Mouse (Mus musculus) right cerebral cortex, postnatal 14 days (tissue): Measurements from ENCODE around the gene Dcdc2b.
A peak's percentile ranks its signal among the peaks of the same experiment; 100 is the strongest.

Experiments
- DNase-seq: peaks from one replicate; pipeline ENCODE4 v3.0.0; 2022

The Dcdc2b gene

DNA sequence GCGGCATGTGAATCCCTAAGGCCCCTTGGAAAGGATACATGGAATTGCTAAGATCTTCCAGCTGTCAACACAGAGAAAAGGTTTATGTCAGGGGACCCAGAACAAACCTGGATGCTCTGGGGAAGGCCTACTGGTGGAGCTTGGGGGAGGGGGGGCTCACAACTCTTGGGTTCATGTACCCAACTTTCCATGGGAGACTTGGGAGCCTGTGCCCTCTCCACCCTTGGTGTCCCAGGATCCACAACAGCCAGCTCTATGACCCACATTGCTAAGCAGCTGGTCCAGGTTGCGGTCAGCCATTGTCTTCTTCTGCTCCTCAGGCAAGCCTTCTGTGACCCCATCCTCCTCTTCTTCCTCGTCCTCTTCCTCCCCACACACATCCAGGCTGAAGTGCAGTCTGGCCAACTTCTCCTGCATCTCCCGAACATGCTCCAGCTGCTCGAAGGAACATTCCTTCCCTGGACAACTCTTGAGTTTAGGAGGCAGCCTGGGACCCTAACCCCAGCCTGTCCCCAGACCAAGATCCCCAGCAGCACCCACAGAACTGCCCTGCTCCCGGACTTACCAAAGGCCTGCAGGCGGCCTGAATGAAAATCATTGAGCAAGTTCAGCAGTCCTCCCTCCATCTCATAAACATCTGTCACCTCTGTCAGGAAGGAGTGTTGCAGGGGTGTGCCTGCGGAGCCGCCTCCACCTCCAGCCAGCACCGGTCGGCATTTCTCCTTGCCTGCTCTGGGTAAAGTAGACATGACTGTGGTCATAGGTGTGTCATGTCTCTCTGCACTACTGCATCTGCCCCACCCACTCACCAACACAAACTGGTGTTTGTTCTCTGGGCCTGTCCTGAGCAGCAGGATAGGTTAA, 6.6 kb upstream of the Dcdc2b start:
- no peak for DNase-seq

DNA sequence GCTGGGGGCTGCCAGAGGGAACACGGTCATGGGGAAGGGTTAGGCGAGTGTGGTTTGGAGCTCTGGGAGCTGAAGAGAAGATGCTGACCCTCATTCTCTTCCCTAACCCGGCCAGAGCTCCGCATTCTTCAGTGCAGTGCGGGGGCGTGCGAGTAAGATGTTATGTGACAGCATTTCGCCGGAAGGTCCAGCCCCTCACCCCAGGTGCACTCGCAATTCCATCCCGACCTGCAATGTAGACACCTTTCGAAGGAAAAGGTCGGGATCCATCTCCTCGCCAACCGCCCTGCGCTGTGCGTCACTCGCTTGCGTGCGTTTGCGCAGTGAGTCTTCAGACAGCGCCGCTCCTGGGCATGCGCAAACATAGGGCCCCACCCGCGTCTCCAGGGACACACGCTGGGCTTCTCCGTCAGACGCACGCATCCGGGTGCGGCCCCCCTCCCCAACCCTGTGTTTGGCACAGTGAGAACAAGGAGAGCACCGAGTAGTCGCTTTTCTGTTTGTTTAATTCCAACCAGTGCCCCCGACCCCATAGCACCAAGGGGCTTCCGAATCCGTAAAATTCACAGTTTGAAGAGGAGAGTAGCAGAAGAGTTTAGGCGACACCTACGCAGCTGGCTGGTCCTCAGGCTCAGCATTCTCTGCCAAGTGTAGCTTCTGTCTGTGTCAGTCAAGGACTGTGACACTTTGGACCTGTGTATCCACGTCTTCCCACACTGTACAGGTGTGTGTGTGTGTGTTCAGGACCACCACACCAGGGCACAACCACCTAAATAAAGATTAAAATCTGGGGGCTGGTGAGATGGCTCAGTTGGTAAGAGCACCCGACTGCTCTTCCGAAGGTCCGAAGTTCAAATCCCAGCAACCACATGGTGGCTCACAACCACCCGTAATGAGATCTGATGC, 5.0 kb upstream of the Dcdc2b start, which contains the start of gene Iqcc:
Gene Iqcc, minus strand, starts transcription at position 314 of the 906 bp plus-strand sequence.
- peak; percentile 97 for DNase-seq

DNA sequence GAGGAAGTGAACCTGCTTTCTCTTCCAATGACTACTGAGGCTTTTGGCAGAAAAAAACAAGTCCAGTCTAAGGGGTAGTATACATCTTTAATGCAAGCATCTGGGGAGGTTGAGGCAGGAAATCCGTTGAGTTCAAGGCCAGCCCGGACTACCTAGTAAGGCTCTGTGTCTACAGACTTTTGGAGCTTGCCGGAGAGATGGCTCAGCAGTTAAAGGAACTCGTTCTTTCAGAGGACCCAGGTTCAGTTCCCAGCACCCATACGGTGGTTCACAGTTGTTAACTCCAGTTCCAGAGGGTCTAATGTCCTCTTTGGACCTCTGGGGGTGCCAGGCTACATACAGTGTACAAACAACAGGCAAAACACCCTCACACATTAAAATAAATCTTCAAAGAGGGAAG, 4.0 kb upstream of the Dcdc2b start:
- DNase-seq, result no peak

DNA sequence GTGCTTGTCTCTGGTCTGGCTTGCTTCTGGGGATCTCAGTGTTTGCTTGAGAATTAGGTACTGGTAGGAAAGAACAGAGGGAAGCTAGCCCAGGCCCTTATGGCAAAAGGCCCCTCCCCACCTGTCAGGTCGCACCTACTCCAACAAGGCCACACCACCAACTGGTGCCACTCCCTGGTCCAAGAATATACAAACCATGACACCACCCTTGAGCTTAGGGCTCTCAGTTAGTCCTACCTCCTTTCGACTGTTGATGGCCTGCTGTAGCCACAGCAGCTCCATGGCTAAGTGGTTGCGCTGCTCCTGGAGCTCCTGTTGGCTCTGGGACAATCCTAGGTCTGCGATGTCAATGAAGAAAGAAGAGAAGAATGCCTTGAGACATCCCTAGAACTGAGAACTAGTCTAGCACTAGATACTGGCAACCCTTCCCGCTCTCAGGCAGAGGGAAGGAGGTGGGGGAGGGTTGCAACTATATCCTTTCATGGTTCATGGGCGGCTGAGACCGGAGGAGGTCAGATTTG, 3.1 kb upstream of the Dcdc2b start:
- no peak for DNase-seq

DNA sequence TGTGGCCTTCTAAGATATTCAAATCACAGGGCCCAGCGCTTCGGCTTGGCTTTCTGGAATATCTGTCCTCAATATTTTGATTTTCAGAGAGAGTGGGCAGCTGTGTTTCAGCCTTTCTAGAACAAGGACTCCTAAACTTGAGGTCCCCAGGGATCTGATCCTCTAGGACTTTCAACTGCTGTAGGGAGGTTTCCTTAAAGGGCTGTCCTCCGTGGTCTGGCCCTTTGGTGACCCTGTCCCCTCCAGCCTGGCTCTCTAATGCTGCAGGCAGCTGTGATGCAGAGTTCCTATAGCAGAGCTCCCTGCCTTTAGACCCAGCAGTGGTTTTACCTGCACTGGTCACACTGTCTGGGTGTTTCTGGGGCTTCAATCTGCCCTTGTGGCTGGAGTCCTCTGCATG, 2.6 kb upstream of the Dcdc2b start:
- no peak for DNase-seq

DNA sequence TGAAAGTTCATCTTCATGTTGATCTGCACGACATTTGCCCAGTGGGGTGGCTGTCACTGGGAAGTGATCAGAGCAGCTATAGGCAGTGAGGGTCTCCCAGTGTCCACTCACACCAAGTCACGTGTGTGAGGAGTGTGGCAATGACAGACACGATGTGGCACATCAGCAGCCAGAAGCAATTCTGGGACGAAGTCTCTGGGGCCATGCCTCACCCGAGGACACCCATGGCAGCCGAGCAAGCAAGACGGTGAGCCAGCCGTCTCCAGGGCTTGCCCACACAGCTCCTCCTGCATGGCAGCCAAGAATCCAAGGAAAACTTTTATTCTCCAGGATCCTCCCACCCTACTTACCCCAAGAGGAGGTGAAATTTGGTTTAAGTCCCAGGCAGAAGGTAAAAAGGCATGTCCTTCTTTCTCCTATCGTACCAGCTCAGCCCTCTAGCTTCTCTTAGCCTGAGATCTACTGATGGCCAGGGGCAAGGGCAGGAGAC, 1.8 kb upstream of the Dcdc2b start:
- DNase-seq, result no peak

DNA sequence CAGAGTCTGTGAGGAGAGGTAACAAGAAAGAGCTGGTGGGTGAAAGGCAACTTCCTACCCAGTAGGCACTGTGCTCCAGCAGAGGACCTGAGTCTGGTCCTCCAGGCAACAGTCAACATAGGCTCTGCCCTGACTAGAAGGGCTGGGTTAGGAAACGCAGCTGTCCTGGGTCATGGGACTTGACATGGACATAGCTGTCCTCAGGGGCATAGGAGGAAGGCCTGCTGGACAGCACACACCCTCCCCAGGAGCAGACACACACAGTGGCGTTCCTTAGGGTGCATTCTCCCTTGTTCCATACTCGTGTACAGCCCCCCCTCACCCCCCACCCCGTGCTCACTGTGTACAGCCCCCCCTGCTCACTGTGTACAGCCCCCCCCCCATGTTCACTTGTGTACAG, 3.6 kb downstream of the Dcdc2b start:
- DNase-seq, result no peak

DNA sequence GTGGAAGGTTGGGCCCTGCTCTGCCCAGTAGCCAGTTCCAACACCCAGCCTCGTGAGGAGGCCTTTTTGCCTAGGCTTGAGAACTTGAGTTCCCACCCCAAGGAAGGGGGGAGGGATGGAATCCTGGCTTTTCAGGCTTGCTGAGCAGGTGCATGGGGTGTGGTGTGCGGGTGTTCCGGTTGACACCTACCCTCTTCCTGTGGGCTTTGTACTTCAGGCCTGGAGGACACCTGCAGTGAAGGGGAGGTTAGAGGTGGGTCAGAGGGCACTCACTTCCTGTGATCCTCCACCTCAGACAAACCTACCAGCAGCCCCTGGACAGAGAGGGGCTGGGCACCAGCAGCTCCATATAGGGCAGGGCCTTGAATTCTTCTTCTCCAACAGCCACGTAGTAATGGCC, 4.0 kb downstream of the Dcdc2b start:
- DNase-seq, result no peak

DNA sequence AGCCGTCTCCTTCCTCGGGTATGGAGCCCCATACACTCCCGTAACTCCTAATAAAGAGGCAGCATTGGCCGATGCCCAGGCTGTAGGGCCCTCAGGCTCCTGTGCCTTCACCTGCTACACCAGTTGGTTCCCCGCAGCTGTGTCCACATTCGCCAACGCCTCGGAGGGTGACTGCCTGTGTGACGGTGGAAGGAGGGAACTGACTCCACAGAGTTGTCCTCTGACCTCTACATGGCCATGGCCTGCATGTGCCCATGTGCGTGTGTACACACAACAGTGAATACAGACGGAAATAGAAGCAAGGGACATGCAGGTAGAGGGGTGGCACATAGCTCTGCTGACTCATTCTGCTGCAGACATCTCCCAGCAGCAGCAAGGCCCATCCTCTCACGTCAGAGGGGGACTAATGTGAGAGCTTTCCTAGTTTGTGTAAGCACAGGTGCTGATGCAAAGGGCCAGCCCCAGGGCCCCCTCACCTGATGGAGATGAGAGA, 4.9 kb downstream of the Dcdc2b start:
- DNase-seq, result no peak

DNA sequence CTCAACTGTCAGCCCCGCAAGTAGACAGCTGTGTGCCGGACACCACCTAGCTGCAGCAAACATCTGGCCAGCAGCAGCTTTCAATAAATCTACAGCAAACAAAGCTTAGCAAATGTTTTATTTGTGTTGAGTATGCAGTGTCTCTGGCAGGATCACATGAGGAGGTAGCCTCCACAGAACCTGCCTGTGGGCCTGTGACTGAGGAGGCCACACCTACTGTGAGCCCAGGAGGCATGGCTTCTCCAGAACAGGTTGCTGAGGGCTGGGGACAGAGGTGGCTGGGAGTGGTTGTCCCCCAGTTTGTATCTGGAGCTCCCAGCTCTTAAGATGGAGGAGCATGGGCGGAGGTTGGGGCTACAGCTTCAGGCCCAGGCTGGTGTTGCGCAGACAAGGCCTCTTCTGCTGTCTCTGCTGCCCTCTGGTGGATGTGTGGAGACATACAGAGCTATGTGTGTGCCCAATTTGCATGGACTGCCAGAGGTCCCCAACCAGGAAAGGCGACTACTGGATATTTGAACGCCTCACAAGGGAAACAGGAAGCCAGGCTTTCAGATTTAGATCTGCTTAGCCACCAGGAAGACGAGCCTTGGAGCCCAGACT, 5.5 kb downstream of the Dcdc2b start:
- DNase-seq, result peak; percentile 86

DNA sequence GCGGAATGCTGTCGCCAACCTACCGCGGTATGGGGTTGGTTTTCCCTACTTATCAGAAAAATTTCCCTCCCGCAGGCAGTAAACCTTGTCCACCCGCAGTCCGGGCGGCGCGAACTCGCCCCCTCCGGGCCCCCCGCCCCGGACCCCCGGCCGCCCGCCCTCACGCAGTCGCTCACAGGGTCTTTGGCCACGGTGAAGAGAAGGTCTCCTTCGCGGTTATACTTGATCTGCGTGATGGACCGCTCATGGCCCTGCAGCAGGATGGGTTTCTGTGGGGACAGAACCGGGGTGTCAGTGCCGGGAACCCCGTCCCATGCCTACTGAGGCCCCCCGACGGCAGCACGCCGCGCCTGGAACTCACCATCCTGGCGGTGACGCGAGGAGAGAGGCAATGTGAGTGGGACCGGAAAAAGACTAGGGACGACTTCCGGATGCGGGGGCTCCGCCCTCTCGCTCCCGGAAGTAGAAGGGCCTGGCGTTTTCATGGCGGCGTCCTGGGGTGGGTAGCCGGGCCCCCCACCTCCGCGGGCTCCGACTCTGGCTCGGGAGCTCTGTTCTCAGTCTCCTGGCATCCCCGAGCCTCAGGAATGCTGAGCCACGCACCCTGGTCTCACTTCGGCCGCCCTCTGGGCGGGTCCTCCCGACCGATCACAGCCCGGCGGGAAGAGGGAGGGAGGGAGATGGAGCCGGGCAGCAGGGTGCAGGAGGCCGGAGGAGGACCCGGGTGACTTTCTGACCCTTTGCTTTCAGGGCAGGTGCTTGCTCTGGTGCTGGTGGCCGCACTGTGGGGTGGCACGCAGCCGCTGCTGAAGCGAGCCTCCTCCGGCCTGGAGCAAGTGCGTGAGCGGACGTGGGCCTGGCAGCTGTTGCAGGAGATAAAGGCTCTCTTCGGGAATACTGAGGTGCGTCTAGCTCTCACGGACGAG, 13.6 kb downstream of the Dcdc2b start, which contains the start of the genes Eif3i and Tmem234:
Gene Eif3i, minus strand, starts transcription at position 416 of the 926 bp plus-strand sequence.
Gene Tmem234, plus strand, starts transcription at position 436 of the 926 bp plus-strand sequence.
- peak; percentile 83 for DNase-seq

DNA sequence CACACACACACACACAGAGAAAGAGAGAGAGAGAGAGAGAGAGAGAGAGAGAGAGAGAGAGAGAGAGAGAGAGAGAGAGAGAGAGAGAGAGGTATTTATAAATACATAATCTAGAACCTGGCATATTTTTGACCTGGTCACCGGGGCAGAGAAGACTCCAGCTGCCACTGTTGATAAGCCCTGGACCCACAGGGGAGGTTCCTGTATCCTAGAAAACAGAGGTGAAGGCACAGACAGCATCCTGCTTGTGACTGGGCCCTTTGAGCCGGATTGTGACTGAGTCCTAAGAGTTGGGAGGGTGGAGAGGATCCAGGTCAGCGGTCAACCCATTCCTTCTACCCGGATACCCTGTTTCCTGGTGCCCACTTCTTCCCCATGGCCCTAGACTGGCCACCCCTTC, 25.2 kb downstream of the Dcdc2b start:
- DNase-seq, result no peak

DNA sequence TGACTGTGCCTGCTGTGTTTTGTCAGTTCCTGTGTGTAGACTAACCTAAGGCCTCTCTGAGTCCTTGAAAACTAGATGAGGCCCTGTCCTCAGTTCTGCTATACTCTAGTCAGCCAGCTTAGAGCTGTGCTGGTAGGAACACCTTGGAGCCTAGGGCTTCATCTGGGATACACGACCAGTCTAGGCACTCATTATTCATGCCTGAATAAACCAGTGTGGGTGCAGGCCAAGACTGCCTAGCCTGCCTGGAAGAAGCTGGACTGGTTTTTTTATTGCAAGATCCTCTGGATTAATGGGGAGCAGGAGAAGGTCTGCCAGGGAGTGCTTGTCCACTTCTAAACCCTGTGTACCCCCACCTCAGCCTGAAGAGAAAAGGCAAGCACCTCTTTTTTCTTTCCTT, 27.1 kb downstream of the Dcdc2b start:
- no peak for DNase-seq

DNA sequence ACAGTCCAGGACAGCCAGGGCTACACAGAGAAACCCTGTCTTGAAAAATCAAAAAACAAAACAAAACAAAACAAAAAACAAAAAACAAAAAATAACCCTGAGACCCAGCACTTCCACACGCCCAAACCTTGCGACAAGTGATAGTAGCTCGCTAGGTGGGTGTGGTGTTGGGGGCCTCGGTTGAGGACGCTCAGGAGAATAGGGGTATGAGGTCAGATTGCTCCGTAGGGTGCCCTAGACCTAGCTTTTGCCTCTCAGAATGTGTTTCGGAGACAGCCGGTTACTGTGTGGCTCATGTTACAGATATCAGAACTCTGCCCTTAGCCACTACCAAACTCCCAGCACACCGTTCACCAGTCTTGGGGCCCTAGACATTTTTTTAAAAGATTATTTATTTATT, 28.3 kb downstream of the Dcdc2b start:
- no peak for DNase-seq

DNA sequence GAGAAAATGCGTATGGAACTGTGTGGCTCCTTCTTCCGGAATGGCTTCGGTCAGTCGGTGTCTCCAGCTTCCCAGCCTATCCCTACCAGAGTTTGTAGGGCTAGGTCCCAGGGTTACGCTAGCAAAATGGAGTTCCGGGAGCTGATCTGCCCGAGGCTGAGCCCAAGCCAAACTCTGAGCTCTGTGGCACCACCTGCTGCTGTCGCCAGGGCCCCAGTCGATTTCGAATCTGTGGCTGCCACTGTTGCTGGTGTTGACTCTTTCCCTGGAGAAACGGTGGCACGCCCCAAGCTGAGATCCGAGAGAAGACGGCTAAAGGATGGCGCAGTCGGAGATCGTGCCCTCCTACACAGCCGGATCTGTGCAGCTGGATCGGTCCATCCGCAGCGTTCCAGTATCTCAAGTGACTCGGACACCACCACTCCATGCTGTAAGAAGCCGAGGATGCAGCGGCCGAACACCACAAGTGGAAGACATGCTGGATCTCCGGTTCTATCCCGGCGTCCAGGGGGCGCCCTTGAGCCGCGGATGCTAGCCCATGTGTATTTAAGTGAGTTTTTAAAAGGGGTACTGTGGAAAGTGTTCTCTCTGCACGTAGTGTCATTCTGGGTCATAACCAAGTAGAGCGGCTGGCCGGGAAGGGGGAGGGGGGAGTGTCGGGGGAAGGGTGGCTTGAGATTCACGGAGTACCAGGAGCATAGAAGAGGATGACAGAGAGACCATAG, 29.0 kb downstream of the Dcdc2b start:
- peak; percentile 87 for DNase-seq

DNA sequence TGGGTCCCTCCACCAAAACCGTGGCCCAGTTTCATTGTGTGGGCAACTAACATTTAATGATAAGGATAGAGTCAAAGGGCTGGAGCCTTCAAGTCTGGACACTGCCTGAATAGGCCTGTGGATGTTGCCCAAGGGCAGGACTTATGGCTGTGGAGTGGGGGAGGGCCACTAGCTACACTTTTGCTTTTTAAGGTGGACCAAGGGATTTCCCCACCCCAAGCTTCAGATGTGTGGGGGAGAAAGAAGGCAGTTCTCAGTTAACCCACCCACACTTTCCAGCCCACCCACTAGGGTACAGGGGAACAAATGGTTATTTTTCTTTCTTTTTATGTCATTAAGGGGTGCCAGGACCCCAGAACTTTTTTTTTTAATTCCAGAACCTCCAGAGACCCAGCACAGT, 29.7 kb downstream of the Dcdc2b start:
- no peak for DNase-seq

DNA sequence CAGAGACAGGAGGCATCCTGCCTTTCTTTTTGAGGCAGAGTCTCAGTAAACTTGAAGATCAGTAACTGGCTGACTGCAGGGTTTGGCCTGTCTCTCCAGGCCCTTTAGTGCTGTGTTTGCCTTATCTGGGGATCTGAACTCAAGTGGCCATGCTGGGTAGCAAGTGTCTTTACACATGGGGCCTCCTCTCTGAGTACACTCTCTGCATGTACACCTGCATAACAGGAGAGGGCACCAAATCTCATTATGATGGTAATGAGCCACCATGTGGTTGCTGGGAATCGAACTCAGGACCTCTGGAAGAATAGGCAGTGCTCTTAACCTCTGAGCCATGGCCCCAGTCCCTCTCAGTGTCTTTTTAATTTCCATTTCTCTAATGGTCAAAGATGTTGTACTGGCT, 31.8 kb downstream of the Dcdc2b start:
- no peak for DNase-seq

DNA sequence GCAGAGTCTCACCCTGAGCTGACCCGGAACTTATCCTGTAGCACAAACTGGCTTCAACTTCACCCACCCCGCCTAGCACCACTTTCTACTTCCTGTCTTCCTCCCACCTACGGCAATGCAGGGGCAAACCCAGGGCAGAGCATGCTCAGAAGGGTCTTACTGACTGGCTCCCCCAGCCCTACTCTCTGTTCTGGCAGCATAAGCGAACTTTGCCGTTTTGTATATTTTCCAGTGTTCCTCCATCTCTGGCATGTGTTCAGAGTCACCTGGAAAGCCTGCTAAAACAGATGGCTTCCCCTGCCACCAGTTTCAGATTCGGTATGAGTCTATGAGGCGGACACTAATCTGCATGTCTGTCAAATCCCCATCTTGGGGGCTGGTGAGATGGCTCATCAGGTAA, 33.7 kb downstream of the Dcdc2b start:
- no peak for DNase-seq

DNA sequence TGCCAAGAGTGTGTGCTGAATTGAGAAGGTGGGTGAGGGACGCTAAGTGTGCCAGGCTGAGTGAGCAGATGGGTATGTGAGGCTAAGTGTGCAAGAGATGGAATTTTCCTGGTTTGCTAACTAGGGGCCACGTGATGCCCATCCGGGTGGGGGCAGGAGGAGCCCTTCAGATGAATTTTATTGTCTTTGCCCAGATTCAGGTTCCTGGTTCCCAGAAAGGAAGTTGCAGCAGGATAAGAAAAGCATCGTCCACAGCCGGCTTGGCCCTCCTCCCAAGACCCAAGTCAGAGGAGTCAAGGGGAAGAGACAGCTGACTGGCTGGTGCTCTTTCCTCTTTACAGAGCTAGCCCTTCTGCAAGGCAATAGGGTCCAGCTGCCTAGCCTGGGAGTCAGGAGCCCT, 35.6 kb downstream of the Dcdc2b start, which contains the start of gene Fam167b:
Gene Fam167b, minus strand, starts transcription at position 84 of the 400 bp plus-strand sequence.
- DNase-seq, result no peak

DNA sequence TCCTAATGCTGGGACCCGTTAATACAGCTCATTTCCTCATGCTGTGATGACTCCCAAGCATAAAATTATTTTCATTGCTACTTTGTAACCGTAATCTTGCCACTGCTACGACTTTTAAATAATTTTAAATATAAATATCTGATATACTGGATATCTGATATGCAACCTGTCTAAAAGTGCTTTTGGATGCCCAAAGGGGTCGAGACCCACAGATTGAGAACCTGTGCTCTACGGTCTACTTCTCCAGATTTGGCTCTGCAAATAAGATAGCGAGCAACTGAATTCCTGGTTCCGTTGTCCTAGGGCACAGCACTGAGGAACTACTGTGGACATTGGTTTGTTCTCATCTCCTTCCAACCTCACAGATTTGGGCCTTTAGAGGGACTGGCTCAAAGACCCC, 36.4 kb downstream of the Dcdc2b start:
- DNase-seq, result no peak
